Mouse (Mus musculus) adrenal gland, postnatal 10 days (tissue): Measurements from ENCODE around the gene Polr2a. TPM values are rescaled to one million over a fixed set of nuclear protein-coding genes. Genes with fewer than 3 reads are reported as not detected.

Source experiments
- DNase-seq: peaks from one replicate; pipeline ENCODE4 v3.0.0; 2021; ENCODE audit warnings: mixed read lengths
- long read RNA-seq, 2 experiments: library from polyadenylated mRNA; stranded (forward); transcript quantifications; one replicate each; pipeline ENCODE4 v2.0.0; 2021
- total RNA-seq, 2 experiments: library from RNA; stranded (reverse); gene quantifications; 2 replicates each; pipeline ENCODE4 v1.2.3; 2021

Polr2a gene
- total RNA-seq: 10 to 100 TPM; 53.9 to 67.5 TPM
- long read RNA-seq, experiment 1, partial matches to known transcripts: 4 of 6 reads
- long read RNA-seq, experiment 1, other reads (novel, unspliced or antisense): 2 of 6 reads
- long read RNA-seq, experiment 2, partial matches to known transcripts: 0 of 1 reads
- long read RNA-seq, experiment 2, other reads (novel, unspliced or antisense): 1 of 1 reads

DNA sequence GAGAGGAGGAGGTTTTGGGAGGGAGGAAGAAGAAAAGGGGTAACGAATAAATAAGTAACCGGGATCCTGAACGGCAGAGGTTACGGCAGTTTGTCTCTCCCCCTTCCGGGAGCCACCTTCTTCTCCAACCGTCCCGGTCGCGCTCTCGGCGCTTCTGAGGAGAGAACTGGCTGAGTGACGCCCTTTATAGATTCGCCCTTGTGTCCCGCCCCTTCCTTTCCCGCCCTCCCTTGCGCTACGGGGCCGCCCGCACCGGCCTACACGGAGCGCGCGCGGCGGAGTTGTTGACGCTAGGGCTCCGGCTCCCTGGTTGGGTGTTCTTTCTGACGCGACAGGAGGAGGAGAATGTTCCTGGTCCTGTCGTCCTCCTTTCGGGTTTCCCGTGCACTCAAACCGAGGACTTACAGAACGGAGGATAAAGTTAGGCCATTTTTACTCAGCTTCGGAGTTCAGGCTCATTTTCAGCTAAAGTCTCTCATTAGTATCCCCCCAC lies at the start of gene Polr2a:
TSS of gene Polr2a (minus strand) at position 160 of the 493 bp plus-strand sequence.
- peak; percentile 98 for DNase-seq

DNA sequence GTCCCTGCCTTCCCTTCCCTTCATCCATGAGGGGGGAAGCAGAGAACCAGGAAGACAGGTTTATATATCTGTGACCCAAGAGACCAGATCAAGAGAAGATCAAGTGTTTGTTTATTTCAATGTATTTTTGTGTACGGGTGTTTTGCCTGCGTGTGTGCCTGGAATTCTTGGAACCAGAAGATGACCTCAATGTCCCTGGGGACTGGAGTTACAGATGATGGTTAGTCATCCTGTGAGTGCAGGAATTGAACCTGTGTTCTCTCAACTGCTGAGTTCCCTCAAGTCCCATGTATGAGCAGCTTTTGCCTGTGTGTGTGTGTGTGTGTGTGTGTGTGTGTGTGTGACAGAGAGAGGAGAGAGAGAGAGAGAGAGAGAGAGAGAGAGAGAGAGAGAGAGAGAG lies 49.2 kb upstream of the Polr2a start:
- DNase-seq: no peak

DNA sequence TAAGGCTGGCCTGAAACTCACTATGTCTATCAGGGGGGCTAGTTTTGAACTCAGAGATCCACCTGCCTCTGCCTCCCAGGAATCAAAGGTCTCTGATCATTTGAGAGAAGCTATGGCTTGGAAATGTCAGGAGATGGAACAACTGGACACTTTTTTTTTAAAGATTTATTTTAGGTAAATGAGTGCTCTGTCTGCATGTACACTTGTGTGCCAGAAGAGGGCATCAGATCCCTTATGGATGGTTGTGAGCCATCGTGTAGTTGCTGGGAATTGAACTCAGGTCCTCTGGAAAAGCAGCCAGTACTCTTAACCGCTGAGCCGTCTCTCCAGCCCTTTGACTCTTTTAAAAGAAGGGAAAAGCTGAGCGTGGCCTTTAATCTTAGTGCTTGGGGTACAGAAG lies 47.9 kb upstream of the Polr2a start:
- no peak for DNase-seq

DNA sequence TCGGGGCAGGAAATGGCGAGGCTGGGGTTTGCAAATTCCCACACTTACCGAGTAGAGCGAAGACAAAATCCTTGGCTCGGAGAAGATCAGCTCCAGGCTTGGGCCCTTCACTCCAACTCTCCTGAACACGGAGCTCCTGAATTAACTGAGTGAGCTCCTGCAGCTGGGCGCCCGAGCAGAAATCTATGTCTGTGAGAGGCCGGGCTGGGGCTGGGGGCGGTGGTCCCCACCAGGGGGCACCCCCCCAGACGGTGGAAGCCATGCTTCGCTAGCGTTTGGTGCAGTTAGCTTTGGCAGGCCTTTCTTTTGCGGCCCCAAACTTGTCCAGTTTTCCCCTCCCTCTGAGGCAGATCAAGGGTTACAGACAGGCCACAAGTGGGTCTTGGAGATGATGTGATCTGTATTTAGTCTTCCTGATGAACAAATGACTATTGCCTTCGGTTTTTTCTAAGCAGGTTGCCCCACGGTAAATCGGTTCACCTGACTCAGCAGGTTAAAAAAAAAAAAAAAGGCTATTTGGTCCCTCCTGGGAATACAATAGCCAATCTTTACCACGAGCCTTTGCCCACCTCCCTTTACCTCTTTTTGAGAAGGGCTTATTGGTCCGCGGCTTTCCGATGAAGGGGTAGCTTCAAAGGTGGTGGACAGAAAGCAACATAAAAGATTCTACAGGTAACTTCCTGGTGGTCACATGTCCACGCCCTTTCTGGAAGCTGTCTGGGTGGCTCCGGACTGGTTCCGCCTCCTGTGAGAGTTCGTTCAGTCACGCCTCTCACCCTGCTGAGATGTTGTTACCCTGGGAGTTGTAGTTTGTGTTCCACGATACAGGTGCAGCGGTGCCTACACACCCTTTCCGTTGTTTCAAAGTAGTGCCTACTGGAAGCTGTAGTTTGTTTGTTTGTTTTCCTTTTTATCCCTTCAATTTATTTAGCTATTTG lies 46.8 kb upstream of the Polr2a start, which contains the start of gene Tmem102:
TSS of gene Tmem102 (minus strand) at position 653 of the 938 bp plus-strand sequence.
- DNase-seq: no peak

DNA sequence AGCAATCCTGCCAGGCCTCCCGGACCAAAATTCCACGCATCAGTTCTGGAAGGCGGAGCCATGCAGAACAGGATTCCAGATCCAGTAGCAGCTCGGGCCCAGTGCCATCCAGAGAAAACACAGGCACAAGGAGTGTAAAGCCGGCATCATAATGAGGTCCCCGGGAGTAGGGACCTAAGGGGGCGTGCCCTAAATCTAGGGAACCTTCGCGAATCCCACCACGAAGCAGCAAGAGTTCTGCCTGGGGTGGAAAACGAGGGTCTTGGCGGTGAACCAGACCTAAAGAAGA lies 46.2 kb upstream of the Polr2a start:
- no peak for DNase-seq

DNA sequence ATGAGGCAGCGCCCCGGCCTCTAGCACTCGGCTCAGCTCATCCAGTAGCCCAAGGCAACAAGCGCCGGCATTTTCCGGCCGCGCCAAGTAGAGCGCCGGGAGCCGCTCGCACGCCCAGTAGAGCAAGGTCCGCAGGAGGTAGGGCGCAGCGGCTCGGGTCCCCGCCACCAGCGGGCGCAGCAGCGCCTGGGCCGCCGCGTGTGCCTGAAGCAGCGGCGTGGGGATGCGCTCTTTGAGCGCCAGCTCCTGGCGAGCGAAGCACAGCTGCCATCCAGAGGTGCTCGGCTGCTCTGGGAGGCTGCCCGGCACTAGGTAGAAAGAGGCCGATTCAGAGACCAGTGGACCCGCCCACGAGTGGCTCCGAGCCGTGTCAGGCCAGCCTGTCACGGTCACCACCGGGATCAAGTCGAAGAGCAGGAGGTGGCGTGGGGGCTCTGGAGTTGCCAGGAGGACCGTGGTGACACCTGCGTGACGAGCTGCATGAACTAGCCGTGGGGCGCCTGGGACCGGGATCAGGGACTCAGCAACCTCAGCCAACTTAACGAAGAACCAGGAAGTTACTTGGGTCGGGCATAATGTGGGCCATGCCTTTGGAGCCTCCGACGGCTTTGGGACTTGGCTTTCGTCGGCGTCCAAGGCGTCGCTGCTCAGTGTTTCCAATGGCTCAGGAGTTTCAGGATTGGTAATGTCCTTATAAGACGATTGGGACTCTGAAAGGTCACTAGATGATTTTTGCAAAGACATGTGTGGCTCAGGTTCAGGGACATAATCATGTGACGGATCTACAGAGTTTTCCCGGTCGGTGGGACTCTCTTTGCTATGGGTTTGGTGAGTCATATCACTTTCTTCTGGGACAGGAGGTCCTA lies 45.6 kb upstream of the Polr2a start:
- peak; percentile 88 for DNase-seq

DNA sequence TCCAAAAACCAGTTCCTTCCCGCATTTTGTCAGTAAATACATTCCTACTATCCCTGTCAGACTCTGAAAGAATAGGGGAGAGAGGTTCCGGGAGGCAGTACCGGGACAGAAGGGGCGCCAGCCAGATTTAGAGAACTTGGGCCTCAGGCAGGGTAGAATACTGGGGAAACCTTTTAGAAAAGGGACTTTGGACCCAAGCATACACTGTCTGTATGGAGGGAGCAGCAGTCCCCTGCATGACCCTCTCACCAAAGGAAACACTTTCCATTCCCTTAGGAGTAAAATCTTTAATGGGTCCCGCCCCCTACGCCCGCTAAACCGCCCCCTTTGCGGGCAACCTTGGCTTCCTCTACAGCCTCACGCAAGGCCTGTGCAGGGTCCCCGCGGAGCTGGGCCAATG lies 44.9 kb upstream of the Polr2a start:
- no peak for DNase-seq

DNA sequence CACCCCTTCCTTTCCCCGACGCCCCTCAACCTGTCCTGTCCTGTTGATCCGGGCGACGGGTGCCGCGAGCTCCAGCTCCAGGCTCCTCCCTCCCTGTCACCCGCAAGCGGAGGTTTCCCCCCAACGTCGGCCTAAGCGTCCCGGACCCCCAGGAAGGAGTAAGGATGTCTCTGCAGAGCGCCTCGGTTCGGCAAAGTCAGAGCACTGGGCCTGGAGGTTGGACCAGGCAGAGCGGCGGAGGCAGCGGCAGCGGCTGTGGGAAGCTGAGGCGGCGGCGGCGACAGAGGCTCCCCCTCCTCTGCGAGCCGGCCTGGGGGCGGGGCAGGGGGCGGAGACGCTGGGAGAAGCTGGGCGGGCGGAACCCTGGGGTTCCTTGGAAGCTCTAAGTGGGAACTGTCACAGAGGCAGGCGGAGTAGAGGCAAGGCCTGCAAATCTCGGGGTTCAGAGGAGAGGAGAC lies 44.2 kb upstream of the Polr2a start:
- DNase-seq: peak; percentile 94

DNA sequence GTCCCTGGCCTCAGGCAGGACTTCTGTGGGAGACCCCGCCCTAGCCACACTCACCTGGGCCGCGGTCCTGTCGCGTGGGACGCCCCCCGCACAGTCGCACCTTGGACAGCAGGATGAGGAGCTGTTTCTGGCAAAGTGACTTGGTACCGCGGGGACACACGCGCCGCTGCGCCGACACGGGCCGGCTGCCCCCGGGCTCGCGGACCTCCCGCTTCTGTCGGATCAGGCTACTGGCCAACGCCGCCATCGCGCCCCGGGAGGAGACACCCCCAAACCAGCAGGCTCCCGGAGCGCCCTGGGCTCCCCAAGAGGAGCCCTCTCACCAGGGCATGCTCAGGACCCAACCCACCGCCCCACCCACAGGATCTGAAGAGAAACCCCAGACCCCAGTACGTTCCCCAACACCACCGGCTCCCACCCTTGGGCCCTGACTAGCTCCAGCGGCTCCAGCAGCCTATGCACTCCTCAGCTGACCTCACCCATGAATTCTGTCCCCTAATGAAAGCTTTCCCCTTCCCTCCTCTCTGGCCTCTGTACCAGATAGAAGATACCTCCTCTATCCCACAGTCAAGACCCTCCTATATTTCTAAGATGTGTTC lies 43.0 kb upstream of the Polr2a start, which contains the start of gene Fgf11:
TSS of gene Fgf11 (minus strand) at position 479 of the 599 bp plus-strand sequence.
- DNase-seq: peak; percentile 31

DNA sequence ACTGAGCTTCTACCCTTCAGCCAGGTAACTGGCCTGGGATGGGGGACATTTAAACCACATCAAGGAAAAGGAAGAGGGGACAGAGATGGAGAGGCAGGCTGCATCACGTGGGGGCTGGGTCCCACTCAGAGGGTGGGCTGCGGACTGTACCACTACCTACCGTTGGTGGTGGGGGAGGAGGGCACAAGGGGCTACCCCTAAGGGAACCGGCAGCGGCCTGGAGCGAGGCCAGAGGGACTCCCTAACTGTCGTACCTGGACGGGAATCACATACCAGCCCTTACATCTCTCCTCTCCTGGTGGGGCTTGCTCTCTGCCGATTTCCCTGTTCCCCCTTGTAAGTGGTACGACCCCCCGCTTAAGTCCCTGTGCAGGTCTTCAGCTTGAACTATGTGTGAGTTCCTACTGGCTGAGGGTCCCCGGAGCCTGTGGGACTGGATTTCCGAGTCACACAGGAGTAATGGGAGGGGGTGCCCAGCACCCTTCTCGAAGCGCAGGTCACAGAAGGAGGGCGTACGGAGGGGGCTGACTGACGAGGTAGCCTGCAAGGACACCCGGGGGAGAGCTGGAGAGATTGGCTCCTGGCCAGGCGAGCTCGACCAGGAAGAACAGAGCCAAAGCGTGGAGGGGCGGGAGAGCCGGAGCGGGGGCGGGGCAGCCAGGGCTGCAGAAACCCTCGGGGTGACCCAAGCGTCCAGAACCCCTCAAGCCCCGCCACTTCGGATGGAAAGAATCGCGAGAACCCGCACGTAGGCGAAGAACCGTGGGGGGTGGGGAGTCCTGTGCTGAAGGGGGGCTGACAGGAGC lies 42.2 kb upstream of the Polr2a start:
- peak; percentile 71 for DNase-seq

DNA sequence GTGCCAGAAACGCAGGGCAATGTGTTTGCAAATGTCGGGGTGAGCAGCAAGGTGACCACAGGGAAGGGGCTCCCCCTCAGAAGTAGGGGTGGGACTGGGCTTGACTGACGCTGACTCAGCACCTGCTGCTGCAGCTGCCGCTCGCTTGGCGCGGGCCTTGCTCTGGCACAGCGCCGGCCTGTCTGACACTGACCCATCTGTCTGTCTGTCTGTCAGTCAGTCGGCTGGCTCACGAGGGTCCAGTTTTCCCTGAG lies 41.6 kb upstream of the Polr2a start:
- DNase-seq: no peak

DNA sequence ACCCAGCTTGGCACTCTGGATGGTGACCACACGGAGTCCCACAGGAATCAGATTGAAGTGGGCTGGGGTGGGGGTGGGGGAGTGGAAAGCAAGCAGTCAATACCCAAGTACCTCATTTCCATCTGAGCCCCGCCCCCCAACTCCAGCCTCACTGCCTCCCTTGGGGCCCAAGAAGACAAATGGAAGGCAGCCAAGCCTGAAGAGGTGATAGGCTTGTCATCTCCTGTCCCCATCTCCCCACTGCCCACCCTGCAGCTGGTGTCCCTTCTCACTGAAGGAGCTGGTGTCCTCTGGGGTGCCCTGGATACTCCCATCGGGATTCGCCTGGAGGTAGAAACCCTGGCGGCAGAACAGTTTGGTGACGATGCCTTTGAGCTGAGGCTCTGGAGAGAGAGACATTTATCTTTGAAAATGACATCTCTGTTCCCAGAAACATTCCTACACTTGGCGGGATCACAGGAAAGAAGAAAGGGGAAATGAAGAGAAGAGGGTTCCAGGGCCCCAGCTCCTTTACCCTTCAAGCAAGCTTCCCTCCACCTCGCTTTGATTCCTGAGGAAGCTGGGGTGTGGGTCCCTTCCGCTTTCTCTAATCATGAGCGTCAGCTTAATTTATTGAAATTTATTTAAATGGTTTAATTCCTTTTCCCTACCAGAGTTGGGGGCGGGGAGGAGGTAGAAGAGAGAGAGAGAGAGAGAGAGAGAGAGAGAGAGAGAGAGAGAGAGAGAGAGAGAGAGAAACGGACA lies 41.1 kb upstream of the Polr2a start:
- no peak for DNase-seq

DNA sequence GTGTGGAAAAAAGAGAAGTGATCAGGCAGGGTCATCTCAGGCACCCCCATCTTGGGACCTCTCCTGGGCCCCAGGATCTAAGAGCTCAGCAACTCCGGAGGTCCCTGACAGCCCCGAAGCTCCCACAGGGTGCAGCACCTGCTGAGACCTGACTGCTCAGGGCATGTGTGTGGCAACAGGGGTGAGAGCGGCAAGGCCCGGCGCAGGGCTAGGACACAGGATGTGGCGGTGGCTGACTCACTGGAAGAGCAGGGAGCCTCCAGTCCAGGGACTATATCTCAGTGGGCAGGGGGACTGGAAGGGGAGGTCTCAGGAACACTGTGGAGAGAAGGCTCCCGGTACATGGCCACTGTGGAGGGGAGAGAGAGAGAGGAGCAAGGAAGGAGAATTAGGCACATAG lies 39.5 kb upstream of the Polr2a start:
- no peak for DNase-seq

DNA sequence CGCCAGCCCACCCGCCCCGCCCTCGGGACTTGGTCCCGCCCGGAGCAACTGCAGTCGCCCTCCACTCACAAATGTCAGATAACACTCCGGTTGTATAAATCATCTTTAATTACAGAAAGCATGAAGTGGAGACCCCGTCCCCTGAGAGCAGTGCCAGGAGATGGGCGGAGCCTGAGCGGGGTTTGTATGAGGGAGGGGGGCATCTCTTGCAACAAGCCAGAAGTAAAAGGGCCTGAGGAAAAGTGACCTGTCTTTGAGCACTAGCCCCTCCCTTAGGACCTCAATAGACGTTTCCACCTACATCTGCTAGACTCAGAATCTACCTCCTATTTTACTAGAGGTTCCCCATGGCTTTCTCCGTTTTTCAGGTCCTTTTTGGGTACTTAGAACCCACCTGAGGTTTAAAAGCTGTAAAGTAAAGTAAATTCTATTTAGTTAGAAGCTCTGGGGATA lies 37.6 kb upstream of the Polr2a start:
- DNase-seq: no peak

DNA sequence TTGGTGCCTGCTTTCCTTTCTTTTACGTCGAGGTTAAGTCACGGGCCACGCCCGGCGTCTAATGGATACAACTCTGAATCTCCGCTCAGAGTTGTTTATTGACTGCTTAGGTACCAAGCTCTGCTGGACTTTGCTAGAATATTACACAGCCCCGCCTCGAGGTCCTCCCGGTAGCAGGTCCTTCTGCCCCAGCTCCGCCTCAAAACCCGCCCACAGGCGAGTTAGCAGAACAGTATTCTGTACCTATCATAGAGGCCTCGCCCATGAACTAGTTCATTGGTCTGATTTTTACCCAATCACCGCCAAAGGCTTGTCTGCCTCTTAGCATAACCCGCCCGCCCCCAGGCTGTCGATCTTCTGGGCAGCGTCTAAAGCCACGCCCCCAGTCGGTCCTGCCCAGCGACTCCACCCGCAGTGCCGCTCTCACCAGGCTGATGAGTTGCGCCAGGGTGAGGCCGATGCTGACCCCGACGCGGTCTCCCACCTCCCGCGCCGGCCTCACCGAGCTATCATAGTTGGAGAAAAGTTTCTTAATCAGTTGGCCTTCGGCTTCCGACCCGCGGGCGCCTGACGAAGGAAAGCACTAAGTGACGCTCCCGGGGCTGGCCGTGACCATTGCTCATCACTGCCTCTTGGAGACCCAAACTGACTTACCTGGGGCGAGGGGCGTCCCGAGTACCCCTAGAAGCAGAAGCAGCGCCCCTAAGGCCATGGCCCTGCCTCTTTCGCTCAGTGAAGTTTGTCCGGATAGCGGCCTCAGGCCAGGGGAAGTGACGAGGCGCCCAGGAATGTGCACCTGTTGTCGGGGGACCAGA lies 36.9 kb upstream of the Polr2a start, which contains the start of gene Chrnb1:
TSS of gene Chrnb1 (minus strand) at position 776 of the 815 bp plus-strand sequence.
- peak; percentile 94 for DNase-seq

DNA sequence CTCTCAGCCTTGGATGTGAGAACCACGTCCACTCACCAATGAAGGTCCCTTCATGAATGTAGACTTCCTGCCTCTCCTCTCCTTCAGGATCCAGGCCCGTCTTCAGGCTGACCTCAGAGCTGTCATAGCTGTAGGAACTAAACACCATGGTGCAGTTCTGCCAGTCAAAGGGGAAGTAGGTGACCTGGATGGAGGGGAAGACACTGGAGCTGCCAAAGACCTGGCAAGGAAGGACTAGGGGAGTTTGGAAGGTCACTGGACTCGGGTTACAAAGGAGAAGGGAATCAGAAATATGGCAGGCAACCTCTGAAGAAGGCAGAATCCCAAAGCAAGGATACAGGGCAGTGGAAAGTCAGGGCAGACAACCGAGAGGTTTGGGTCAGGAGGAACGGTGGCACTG lies 35.0 kb upstream of the Polr2a start:
- DNase-seq: no peak

DNA sequence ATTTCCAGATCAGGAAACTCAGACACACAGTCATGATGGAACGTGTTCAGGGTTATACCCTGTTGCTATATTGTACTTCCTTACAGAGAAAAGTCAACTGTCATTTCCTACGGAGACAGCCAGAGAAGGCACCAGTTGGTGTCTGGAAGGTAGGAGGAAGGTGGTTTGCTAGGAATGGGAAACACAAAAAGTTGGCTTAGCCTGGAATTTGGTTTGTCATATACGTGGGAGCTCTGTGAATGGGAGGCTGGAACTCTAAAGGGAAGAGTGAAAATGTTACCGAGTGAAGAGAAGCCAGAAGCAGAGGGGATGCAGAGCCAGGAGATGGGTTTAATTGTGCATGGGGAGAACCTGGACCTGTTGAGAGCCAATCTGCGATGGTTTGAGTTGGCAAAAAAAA lies 33.0 kb upstream of the Polr2a start:
- DNase-seq: no peak

DNA sequence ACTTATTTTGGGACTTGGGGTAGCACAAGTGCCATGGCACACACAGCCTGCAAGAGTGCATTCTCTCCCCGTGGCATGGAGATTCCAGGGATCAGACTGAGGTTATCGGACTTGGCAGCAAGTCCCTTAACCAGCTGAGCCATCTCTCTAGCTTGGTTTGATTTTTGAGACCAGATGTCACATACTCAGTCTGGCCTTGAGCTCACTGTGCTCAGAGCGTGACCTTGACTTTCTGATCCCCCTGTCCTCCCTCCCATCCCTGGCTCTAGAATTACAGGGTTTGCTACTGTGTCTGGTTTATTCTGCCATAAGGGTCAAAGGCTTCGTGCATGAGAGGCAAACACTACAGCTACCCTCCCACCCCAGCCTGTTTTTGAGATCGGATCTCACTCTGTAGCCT lies 31.0 kb upstream of the Polr2a start:
- DNase-seq: no peak

DNA sequence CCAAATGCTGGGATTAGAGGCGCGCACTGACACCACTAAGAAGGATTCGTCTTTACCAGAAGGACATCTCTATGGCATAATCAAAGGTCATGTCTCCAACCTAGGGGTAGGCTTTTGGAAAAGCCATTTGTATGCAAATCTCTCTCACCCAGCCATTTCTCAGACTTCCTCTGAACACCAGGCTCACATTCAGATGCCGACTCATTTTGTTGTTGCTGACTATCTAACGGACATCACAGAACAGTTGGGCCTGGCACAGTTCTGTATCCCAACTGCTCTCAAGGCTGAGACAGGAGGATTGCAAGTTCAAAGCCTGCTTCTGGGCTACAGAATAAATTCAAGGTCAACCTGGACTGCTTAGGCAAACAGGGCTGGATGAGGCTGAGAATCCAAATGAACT lies 28.9 kb upstream of the Polr2a start:
- DNase-seq: no peak
